Mouse (Mus musculus): Measurements from ENCODE around the gene Lrrc27.

The Lrrc27 gene

DNA sequence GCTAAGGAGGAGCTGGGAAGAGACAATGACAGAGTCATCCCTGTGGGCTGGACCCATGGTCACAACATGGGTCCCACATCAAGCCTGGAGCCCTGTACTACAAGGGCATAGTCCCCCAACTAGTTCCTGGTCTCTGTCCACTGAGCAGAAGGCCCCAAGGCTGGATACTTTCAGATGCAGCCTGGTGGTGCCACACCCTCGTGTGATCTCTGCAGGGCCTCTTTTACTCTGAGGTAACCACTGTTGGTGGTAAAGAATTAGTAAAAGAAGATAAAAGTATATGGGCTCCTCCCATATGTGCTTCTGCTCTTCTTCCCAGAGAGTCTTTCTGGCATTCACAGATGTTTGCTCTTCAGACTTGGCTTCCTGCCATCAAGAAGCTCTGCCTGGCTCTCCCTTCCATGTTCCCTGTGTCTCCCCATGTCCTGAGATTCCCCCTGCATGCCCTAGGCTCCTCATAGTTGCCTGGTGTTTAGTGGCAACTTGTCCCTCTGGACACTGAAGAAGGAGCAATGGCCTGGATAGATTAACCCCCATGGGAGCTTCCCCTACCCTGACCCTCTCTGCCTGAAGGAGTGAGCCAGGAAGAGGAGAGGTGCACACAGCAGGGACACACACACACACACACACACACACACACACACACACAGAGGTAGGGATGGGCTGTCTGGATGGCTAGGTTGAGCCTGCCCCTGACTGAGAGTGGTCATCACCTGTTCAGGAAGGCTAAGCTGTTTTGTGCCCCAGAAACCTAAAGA is 60.0 kb downstream of the Lrrc27 start:
- DNase-seq (ENCODE audit: low spot score in 2 of 2): no peak

GRCm38 (mm10) chr7:139273397-139273719 is 60.6 kb downstream of the Lrrc27 start:
- no peak for DNase-seq (ENCODE audit: low spot score in 2 of 2)

DNA sequence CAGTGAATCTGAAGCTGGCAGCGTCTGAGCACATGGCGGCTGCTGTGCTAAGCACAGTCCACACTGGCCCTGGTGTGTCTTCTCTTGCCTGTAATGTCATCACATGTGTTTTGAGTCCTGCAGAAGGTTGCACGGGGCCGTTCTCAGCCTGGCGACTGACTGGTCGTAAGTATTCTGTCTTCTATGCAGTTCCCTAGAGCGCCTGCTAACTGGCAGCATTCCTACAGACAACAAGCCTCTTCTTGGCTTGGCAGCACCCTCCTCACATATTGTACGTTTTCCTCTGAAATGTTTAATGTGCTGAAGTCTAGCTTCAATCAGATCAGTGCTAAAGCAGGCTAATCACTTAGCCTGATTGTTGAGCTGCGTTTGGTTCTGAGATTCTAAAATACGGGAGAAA is 62.8 kb downstream of the Lrrc27 start:
- DNase-seq (ENCODE audit: low spot score in 2 of 2): no peak

DNA sequence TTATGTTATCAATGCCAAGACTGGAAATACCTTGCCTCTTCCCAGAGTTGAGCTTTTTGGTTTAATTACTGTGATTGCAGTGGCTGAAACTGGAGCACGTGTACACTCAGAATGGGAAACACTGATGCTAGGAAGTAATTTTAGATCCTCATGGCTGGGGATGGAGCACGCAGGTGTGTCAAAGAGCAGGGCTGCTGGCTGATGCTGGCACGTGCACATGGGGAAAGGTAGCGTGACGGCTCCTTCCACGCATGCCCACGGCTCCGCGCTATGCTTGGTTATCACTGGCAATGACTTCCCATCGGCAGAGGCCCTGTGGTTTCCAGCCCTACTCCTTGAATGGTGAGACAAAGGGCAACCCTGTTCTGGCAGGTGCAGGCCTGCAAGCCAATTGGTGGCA is 63.4 kb downstream of the Lrrc27 start:
- DNase-seq (ENCODE audit: low spot score in 2 of 2): no peak

GRCm38 (mm10) chr7:139277536-139277935 is 64.7 kb downstream of the Lrrc27 start:
- DNase-seq (ENCODE audit: low spot score in 2 of 2): no peak

DNA sequence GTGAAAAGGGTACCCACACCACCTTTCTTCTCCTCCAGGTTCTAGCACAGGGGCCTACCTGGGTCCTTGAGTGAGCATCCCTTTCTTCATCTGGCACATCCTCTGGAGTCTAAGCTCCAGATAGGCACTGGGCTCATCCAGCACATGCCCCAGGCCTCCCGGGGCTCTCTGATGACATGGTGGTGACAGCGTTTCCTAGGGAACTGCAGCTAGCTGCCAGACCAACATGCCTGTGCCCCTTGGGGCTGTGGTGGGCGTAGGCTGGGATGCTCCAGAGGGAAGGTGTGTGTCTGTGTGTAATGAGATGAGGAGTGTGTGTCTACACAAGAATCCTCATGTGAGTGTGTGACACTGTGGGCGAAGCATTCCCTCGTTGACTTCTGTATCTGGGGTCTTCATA is 66.8 kb downstream of the Lrrc27 start:
- no peak for DNase-seq (ENCODE audit: low spot score in 2 of 2)

GRCm38 (mm10) chr7:139280044-139280443 is 67.3 kb downstream of the Lrrc27 start:
- DNase-seq (ENCODE audit: low spot score in 2 of 2): no peak

DNA sequence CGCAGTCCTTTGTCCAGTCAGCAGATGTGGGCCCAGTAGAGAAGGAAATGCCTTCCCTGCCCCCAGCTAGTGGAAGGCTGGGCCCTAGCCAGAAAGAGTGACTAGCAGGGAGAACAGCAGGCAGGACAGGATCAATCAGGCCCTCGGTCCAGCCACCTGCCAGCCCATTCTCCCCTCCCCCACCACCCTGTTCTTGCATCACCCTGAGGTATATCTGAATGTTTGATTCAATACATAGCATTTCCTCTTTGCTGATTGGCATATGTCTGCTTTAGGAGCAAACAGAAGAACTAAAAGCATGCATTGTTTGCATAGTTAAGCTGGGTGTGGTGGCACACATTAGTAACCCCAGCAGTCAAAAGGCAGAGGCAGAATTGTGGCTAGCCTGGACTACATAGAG is 68.4 kb downstream of the Lrrc27 start:
- no peak for DNase-seq (ENCODE audit: low spot score in 2 of 2)

DNA sequence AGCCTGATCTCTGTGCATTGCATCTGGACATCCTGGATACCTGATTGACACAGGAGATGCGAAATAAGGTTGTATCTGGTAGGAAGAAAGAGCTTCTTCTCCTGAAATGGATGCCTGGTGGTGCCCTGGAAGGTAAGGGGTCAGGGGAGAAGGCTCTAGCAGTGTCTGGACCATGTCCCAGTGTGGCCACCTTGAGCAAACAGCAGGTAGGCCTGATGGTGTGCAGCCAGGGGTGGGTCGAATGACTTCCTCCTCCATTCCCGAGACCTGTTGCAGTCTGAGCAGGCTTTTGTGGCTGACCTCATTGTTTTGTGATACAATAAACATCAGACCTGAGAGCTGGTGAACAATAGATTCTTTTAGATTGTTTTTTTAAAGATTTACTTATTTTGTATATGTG is 69.2 kb downstream of the Lrrc27 start:
- DNase-seq (ENCODE audit: low spot score in 2 of 2): no peak

DNA sequence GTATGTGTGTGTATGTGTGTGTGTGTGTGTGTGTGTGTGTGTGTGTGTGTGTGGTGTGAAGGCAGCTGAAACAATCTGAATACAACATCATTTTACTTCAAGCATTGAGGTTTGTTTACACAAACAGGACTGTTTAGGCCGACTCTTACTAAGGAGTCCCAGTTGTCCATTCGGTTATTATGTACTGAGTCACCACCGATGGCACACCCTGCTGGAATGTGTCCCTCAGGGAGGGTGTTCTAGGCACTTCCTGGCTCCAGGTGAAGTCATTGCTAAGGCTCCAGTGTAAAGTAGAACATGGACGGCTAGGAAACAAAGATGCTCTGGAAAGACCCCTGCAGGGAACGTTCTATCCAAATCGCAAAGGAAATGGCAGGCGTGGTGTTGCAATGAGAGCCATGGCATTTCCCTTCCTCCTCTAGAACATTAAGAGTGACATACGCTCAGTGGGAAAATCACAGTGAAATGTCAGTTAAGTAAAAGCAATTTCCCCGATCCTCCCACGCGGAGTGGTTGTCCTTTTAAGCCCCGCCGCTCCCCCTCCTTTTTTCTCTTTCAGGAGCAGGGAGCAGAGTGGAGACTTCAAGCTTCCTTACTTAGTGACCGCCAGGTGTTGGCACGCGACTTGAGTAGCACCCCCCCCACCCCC is 72.6 kb downstream of the Lrrc27 start:
- no peak for DNase-seq (ENCODE audit: low spot score in 2 of 2)

DNA sequence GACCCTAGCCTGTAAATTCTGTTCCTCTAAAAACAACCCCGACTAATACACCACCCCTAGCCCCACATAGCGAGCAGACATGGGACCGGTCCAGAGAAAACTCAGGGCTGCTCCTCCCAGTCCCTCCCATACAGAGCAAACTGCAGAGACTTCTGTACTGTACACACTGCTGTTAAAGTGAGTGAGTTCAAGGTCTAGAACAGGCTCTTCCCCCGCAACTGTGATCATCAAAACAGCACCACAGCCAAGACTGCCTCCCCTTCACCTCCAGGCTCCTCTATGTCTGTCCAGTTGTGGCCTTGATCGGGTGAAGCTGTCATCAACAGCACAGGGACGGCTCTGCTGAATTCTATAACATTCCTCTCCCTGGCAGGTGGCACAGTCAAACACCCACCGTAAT is 75.8 kb downstream of the Lrrc27 start:
- DNase-seq (ENCODE audit: low spot score in 2 of 2): no peak

Data from natural killer cell, adult 2 months (primary cell).